Mouse (Mus musculus): ENCODE measurements at regions not wholly inside any gene's neighbourhood (a gene's known extent, or its start where the extent isn't known, plus 50 kb on each side); places are given as distances from the start of the nearest gene placed in this dataset.

- H3K4me3 ChIP-seq (replicated peaks in 1 of 3; ENCODE audit: low read depth in 2 of 3, low read length in 2 of 3, poor library complexity in 1 of 3): no peak overlapping the region
- H3K9ac ChIP-seq (ENCODE audit: insufficient read depth, low read depth): no peak overlapping the region
- H3K9me3 ChIP-seq (replicated peaks; ENCODE audit: low read length): no peaks in the 10 kb centered on the region
- no peak overlapping the region for H3K4me2 ChIP-seq (ENCODE audit: insufficient read depth, low read depth, poor library complexity, severe bottlenecking)
- dilution Hi-C loops (cut with MboI; ENCODE audit: extremely low pct_ligation_motif_present, extremely low pct_unique_long_range_greater_than_20kb, low sequenced_read_pairs): no loop called here
- H3K36me3 ChIP-seq (replicated peaks in 1 of 2; ENCODE audit: control insufficient read depth in 1 of 2, insufficient read depth in 1 of 2, low read length in 1 of 2): no peaks in the 10 kb centered on the region
- H3K27ac ChIP-seq (ENCODE audit: insufficient read depth, low read depth): no peak overlapping the region
- H3K27me3 ChIP-seq (replicated peaks): no peaks in the 10 kb centered on the region
- DNase-seq (ENCODE audit: extremely low read depth): no peak
- in situ Hi-C loops (cut with MboI; ENCODE audit: low pct_ligation_motif_present, low pct_unique_long_range_greater_than_20kb, low sequenced_read_pairs): no loop called here
- TF ChIP-seq UBTF (IDR thresholded peaks at IDR 0.05; ENCODE audit: low read depth, low read length) (no peak), IRF4 (IDR thresholded peaks at IDR 0.05; ENCODE audit: low read depth, low read length) (no peak), ZMIZ1 (IDR thresholded peaks at IDR 0.05; ENCODE audit: low read depth, low read length) (no peak), ZC3H11A (IDR thresholded peaks at IDR 0.05; ENCODE audit: low read depth, low read length) (no peak), GABPA (IDR thresholded peaks at IDR 0.05; ENCODE audit: insufficient replicate concordance, low read depth, low read length) (no peak), USF2 (conservative IDR thresholded peaks at IDR 0.05; ENCODE audit: low read depth, low read length) (no peak), NELFE (IDR thresholded peaks at IDR 0.05; ENCODE audit: low read depth, low read length) (no peak), KAT2A (IDR thresholded peaks at IDR 0.05; ENCODE audit: insufficient replicate concordance, low read length) (no peak), BHLHE40 (IDR thresholded peaks at IDR 0.05; ENCODE audit: low read depth, low read length) (no peak), TCF12 (IDR thresholded peaks at IDR 0.05; ENCODE audit: low read depth, low read length) (no peak), MAZ (IDR thresholded peaks at IDR 0.05; ENCODE audit: low read depth, low read length) (no peak), CHD2 (IDR thresholded peaks at IDR 0.05; ENCODE audit: low read length) (no peak), EP300 (IDR thresholded peaks at IDR 0.05; ENCODE audit: low read length) (no peak), POLR2AphosphoS2 (IDR thresholded peaks at IDR 0.05; ENCODE audit: low read depth, low read length) (no peak), SIN3A (IDR thresholded peaks at IDR 0.05; ENCODE audit: low read length) (no peak)
- no peaks in the 10 kb centered on the region for H3K79me2 ChIP-seq (replicated peaks; ENCODE audit: control insufficient read depth, extremely low read depth, insufficient read depth, poor library complexity, severe bottlenecking)
- H3K4me1 ChIP-seq (ENCODE audit: control insufficient read depth in 1 of 2, insufficient read depth in 2 of 2): no peaks in the 10 kb centered on the region
Measured at GRCm38 (mm10) chr8:60728339-60728738, 95.7 kb downstream of the Mfap3l start.

GRCm38 (mm10) chr8:60732545-60732944, 99.9 kb downstream of the Mfap3l start:
- Histone ChIP-seq H3K36me3 (replicated peaks in 1 of 2; ENCODE audit: control insufficient read depth in 1 of 2, insufficient read depth in 1 of 2, low read length in 1 of 2) (no peaks in the 10 kb centered on the region), H3K27ac (ENCODE audit: insufficient read depth, low read depth) (no peak overlapping the region), H3K4me3 (replicated peaks in 1 of 3; ENCODE audit: low read depth in 2 of 3, low read length in 2 of 3, poor library complexity in 1 of 3) (no peak overlapping the region), H3K9ac (ENCODE audit: insufficient read depth, low read depth) (no peak overlapping the region), H3K79me2 (replicated peaks; ENCODE audit: control insufficient read depth, extremely low read depth, insufficient read depth, poor library complexity, severe bottlenecking) (no peaks in the 10 kb centered on the region), H3K9me3 (replicated peaks; ENCODE audit: low read length) (no peaks in the 10 kb centered on the region), H3K4me2 (ENCODE audit: insufficient read depth, low read depth, poor library complexity, severe bottlenecking) (no peak overlapping the region), H3K4me1 (ENCODE audit: control insufficient read depth in 1 of 2, insufficient read depth in 2 of 2) (no peaks in the 10 kb centered on the region), H3K27me3 (replicated peaks) (no peaks in the 10 kb centered on the region)
- DNase-seq (ENCODE audit: extremely low read depth): no peak
- TF ChIP-seq ZKSCAN1 (IDR thresholded peaks at IDR 0.05; ENCODE audit: borderline replicate concordance, low read depth, low read length) (no peak), NELFE (IDR thresholded peaks at IDR 0.05; ENCODE audit: low read depth, low read length) (no peak), NRF1 (IDR thresholded peaks at IDR 0.05; ENCODE audit: low read depth, low read length) (no peak), SMC3 (IDR thresholded peaks at IDR 0.05; ENCODE audit: low read depth, low read length) (no peak), ZNF384 (IDR thresholded peaks at IDR 0.05; ENCODE audit: low read depth, low read length) (no peak), ZC3H11A (IDR thresholded peaks at IDR 0.05; ENCODE audit: low read depth, low read length) (no peak)
- dilution Hi-C loops (cut with MboI; ENCODE audit: extremely low pct_ligation_motif_present, extremely low pct_unique_long_range_greater_than_20kb, low sequenced_read_pairs): no loop called here
- in situ Hi-C loops (cut with MboI; ENCODE audit: low pct_ligation_motif_present, low pct_unique_long_range_greater_than_20kb, low sequenced_read_pairs): no loop called here
